Mouse (Mus musculus): ENCODE measurements at regions not wholly inside any gene's neighbourhood (a gene's known extent, or its start where the extent isn't known, plus 50 kb on each side); places are given as distances from the start of the nearest gene placed in this dataset.

DNA sequence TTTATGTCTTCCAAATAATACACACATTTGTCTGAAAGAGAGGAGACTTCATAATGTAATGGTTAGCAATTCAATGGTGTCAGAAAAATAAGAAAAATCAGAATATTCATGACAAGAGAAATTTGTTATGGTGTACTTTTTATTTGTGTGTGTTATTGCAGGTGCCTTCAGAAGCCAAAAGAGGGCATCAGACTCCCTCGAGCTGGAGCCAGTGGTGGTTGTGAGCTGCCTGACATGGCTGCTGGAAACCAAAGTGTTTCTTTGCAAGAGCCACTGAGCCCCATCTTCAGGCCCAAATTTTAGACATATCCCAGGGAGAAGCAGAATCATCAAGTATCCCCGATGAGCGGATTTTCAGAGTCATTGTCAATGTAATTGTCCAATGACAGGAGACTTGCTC, 81.9 kb downstream of the Tm2d3 start:
- in situ Hi-C loops (cut with MseI, MboI): loop anchor here in 1 of 2 experiments (25.0 kb wide), 1 partner anchor 289 kb away; the partner anchor contains the start of gene Snrpa1

GRCm38 (mm10) chr7:65773948-65774347, 83.0 kb downstream of the Tm2d3 start:
- in situ Hi-C loops (cut with MseI, MboI): loop anchor here in 1 of 2 experiments (25.0 kb wide), 1 partner anchor 288 kb away; the partner anchor contains the start of gene Snrpa1

DNA sequence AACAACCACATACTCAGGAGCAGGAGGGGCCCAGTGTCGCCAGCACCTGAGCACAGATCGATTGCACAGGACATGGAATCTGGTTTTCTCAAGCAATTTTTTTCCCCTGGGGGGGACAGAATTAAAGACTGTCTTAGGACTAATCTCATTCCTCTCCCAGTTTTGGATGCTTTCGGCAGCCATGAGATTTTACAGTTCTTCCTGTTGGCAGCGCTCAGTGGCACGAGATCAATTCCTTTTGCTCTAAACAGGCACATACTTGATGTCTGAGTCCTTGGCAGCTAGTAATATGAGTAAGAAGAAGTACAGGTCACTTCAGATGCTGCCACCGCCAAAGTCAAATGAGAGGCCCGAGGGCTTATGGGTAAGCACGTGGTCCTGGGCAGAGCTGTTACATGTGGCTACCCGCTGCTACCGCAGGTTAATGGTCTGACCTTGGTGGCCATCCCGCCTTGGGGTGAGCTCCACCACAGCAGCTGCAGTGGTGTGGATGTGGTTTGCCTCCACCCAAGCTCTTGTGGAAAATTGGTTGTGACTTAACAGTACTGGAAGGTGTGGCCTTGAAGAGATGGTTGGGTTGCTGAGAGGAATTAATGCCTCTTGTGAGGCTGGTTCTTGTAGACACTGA, 83.5 kb downstream of the Tm2d3 start:
- in situ Hi-C loops (cut with MseI, MboI): loop anchor here in 1 of 2 experiments (25.0 kb wide), 1 partner anchor 288 kb away; the partner anchor contains the start of gene Snrpa1

DNA sequence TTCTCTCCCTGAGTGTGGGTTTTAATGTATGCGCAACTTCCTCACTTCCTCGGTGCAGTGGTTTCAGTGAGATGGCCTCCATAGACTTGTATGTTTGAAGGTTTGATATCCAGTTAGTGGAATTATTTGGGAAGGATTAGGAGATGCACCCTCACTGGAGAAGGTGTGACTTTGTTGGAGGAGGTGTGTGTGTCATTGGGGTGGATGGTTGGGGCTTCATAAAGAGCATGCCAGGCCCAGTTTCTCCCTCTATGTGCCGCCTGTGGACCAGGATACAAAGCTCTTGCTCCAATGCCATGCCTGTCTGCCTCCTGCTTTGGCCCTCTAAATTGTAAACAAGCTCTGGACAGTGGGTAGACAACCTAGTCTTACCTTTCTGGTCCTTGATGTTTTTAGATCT, 84.0 kb downstream of the Tm2d3 start:
- in situ Hi-C loops (cut with MseI, MboI): no loop called here

- in situ Hi-C loops (cut with MseI, MboI): no loop called here
Measured at GRCm38 (mm10) chr7:65779716-65780372, 81.7 kb upstream of the Pcsk6 start.

- in situ Hi-C loops (cut with MseI, MboI): no loop called here
Measured at GRCm38 (mm10) chr7:65780578-65781370, 80.8 kb upstream of the Pcsk6 start.

DNA sequence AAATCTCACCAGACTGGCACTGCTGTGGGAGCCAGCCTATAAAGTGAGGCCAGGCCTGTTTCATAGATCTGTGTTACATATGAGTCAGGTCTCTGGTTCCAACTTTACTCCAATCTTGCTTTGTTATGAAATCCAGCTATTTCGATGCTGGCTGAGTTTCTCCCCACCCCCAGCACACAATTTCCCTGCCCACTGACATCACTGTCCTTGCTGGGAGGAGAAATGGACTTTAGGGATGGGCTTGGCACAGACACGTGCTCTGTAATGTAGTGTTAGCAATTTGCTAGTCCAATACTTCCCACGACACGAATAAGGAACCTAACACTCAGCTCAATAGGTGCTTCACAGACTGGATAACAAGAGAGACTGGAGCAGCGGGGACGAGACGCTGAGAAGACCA, 79.5 kb upstream of the Pcsk6 start:
- in situ Hi-C loops (cut with MseI, MboI): no loop called here

GRCm38 (mm10) chr7:65783773-65784172, 77.8 kb upstream of the Pcsk6 start:
- in situ Hi-C loops (cut with MseI, MboI): no loop called here

GRCm38 (mm10) chr7:65786916-65787315, 74.6 kb upstream of the Pcsk6 start:
- in situ Hi-C loops (cut with MseI, MboI): no loop called here

DNA sequence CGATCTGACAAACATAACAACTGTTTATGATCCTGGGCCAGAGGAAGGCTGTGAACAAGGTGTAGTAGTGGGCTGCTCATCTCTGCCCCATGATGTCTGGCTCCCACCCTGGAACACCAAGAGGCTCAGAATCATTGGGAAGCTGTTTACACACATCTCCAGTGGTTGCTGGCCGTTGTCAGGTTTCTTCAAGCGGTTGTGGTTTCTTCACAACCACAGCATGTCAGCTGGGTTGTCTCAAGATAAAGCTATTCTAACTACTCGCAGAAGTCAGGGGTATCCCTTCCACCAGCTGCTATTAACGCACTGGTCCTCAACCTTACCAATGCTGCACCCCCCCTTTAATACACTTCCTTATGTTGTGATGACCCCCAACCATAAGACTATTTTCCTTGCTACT, 73.7 kb upstream of the Pcsk6 start:
- in situ Hi-C loops (cut with MseI, MboI): no loop called here

- in situ Hi-C loops (cut with MseI, MboI): no loop called here
Measured at GRCm38 (mm10) chr7:65790264-65790663, 71.3 kb upstream of the Pcsk6 start.

- in situ Hi-C loops (cut with MseI, MboI): no loop called here
Measured at GRCm38 (mm10) chr7:65792187-65792823, 69.2 kb upstream of the Pcsk6 start.

GRCm38 (mm10) chr7:65802306-65802705, 59.2 kb upstream of the Pcsk6 start:
- in situ Hi-C loops (cut with MseI, MboI): no loop called here

DNA sequence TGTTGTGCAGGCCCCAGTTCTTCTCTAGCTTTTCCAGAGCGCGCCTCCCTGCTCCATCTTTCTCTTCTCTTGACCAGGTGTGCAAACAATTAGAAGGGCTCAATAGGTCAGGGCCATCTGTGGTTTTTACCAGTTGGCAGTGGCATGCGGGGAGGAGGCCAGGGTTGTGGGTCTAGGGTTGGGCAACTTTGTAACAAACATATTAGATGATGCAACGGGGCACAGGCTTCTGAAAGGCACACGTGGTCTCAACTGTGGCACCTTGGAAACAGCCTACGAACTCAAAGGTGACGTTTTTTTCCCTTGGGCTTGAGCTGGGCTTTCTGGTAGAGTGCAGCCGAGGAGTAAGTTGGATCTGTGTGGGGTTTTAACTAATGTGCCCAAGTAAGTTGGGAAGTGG, 58.7 kb upstream of the Pcsk6 start:
- in situ Hi-C loops (cut with MseI, MboI): no loop called here

- in situ Hi-C loops (cut with MseI, MboI): no loop called here
Measured at GRCm38 (mm10) chr7:65803422-65804303, 57.9 kb upstream of the Pcsk6 start.

Data from mouse trophoblast stem cell (cell line).